Mouse (Mus musculus) thymus, adult 2 months (tissue): ENCODE measurements around the gene Itpr1. TPM values are rescaled to one million over a fixed set of nuclear protein-coding genes. Genes with fewer than 3 reads are reported as not detected.

Experiments used
- DNase-seq: peaks from one replicate; pipeline ENCODE4 v3.0.0; 2021
- H3K27ac ChIP-seq: fragments of 200-500 bp; 2 replicates; pipeline ENCODE4 v1.5.1; 2012; ENCODE audit warnings: low read length, control low read depth; ENCODE audit not compliant: control insufficient read depth, insufficient read depth
- H3K27me3 ChIP-seq: fragments of 200-500 bp; 2 replicates; pipeline ENCODE4 v1.6.1; 2012; ENCODE audit warnings: mild to moderate bottlenecking, low read length, moderate library complexity, mixed read lengths; ENCODE audit not compliant: control insufficient read depth, insufficient read depth
- H3K36me3 ChIP-seq: fragments of 200-500 bp; 2 replicates; pipeline ENCODE4 v1.6.1; 2012; ENCODE audit warnings: mild to moderate bottlenecking, low read length, moderate library complexity; ENCODE audit not compliant: control insufficient read depth, insufficient read depth
- H3K4me1 ChIP-seq: fragments of 200-500 bp; replicated peaks from 2 replicates; pipeline ENCODE4 v1.6.1; 2012; ENCODE audit warnings: low read length; ENCODE audit not compliant: control insufficient read depth, insufficient read depth
- H3K4me3 ChIP-seq: fragments of 200-500 bp; 2 replicates; pipeline ENCODE4 v1.5.1; 2012; ENCODE audit warnings: mild to moderate bottlenecking, low read length, control low read depth, moderate library complexity; ENCODE audit not compliant: control insufficient read depth, insufficient read depth
- CTCF ChIP-seq: fragments of 200-500 bp; IDR thresholded peaks from 2 replicates; pipeline ENCODE4 v1.5.1; 2012; ENCODE audit warnings: mild to moderate bottlenecking, control low read depth, low read length, moderate library complexity, borderline replicate concordance; ENCODE audit not compliant: control insufficient read depth, poor library complexity, insufficient read depth; ENCODE audit errors: extremely low read depth
- POLR2A ChIP-seq: fragments of 200-500 bp; IDR thresholded peaks from 2 replicates; pipeline ENCODE4 v1.6.1; 2012; ENCODE audit warnings: mild to moderate bottlenecking, low read length, control low read depth, moderate library complexity; ENCODE audit not compliant: control insufficient read depth, poor library complexity, insufficient read depth; ENCODE audit errors: extremely low read depth
- WGBS: fragments of 180-500 bp; shearing (Covaris S2); methylation state at CpG from one replicate; pipeline ENCODE4 v1.1.7; 2018; 5-methylcytosine and 5-hydroxymethylcytosine counted together
- polyA plus RNA-seq: library from polyadenylated mRNA; depleted of rRNA; stranded (reverse); fragments of >200 nt; gene quantifications from 2 replicates; pipeline ENCODE4 v1.2.3, GENCODE M21; 2012

Itpr1 gene
- polyA plus RNA-seq, 1 experiment = 28.8 TPM

DNA sequence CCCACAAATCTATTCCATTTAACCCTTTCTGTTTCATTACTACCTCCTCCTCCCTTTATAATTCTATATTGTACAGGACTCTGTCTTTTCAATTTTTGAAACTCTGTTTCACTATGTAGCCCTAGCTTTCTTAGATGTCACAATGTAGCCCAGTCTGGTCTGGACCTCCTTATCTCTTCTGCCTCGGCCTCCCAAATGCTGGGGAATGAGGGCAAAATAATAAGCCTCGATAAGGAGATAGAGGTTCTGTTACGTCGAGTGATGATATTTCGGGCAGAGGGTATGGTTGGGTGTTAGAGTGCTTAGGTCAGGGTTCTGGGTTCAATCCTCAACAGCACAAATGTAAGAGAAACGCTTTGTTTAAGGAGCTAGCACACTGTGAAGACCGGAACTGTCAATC lies 16.2 kb upstream of the Itpr1 start:
- Histone ChIP-seq H3K27ac (no peak overlapping the region), H3K4me1 (no peaks in the 10 kb centered on the region), H3K36me3 (no peaks in the 10 kb centered on the region), H3K4me3 (no peak overlapping the region), H3K27me3 (no peaks in the 10 kb centered on the region)
- no peak for TF ChIP-seq POLR2A
- no peak for TF ChIP-seq CTCF
- DNase-seq = no peak
- 68% methylated on average over 7 of the region's 7 CpGs for WGBS

DNA sequence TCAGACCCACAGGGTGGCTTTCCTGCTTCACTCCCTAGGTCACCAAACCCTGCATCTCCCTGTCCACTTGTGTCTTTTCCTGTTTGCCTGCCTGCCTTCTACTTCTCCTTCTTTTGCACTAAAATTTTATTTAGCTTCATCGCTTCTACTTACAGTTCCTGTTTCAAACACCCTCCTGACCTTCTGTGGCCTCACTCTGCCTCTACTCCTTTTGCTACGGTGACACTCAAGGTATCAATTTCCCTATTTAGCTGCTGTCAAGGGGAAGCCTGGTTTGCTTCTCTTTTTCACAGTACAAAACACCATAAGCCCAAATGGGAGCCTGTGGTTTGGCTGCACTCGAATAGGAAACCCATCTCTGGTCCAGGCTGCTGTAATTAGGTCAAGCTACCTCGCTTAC lies 15.8 kb upstream of the Itpr1 start:
- no peaks in the 10 kb centered on the region for H3K36me3 ChIP-seq
- no peaks in the 10 kb centered on the region for H3K4me1 ChIP-seq
- no peak overlapping the region for H3K27ac ChIP-seq
- no peak for TF ChIP-seq POLR2A
- TF ChIP-seq CTCF = no peak
- 41% methylated on average over 4 of the region's 4 CpGs for WGBS
- no peaks in the 10 kb centered on the region for H3K27me3 ChIP-seq
- no peak for DNase-seq
- no peak overlapping the region for H3K4me3 ChIP-seq

DNA sequence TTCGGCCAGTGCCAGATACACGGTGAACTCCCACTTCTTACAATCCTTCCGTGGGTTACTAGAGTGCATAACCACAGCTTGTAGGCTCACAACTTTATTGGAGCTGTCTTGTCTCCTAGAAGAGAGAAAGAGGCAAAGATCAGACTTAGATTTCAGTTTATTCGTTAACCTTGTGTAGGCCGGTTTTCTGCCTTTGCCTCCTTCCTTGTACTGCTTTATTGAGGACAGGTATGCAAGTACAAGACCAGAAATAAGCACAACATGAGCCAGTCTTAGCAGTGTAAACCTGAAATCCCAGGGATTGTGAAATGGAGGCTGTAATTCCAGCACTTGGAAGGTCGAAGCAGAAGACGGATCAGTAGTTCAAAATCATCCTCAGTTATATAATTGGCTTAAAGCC lies 14.6 kb upstream of the Itpr1 start:
- no peak overlapping the region for H3K4me3 ChIP-seq
- H3K4me1 ChIP-seq = no peaks in the 10 kb centered on the region; the same call in 1 of the 2 replicates
- no peaks in the 10 kb centered on the region for H3K27me3 ChIP-seq
- 92% methylated on average over 7 of the region's 7 CpGs for WGBS
- no peak for DNase-seq
- TF ChIP-seq POLR2A = no peak
- H3K27ac ChIP-seq = no peak overlapping the region
- no peaks in the 10 kb centered on the region for H3K36me3 ChIP-seq

DNA sequence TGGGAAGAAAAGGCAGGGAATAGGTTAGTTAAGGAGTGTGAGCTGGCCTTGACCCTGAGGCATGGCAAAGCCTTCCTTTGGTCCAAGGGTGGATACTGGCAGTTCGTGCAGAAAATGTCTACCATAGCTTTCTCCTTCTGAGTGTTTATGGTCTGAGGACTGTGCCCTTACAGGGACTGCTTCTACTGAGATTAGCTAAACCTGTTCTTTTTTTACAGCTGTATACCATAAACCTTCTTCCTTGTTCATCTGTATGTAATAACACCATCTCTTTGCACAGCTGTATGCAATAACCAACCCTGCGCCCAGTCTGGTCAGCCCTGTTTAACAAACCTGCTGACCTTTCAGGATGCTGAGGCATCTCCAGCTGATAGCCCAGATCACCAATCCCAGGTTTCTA lies 8.6 kb upstream of the Itpr1 start:
- no peak overlapping the region for H3K27ac ChIP-seq
- 100% methylated on average over 2 of the region's 2 CpGs for WGBS
- DNase-seq = no peak
- TF ChIP-seq POLR2A = no peak
- no peak for TF ChIP-seq CTCF
- H3K36me3 ChIP-seq = no peaks in the 10 kb centered on the region
- H3K4me3 ChIP-seq = no peak overlapping the region
- H3K4me1 ChIP-seq = peaks cover 10% of the 10 kb centered on the region
- no peaks in the 10 kb centered on the region for H3K27me3 ChIP-seq

DNA sequence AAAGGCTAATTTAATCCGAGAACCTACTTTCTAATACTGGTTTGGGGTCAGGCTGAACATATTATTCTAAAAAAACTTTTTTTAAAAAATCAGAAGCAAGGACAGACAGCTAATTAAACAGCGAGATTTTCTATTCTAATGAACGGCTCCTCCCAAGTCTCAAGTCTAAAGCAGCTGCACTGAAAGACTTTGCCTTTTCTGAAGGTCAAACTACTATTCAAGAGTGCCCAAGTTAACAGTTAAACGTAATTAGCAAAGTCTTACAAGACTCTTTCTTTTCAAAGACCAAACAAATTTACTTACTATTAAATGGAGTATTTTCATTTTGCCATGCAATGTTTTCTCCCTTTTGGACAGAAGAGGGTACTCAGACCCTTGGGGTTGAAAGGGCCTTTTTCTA lies 6.8 kb upstream of the Itpr1 start:
- no peak for DNase-seq
- H3K4me1 ChIP-seq = peaks cover 20% of the 10 kb centered on the region
- TF ChIP-seq CTCF (no peak), POLR2A (no peak)
- 96% methylated on average over 4 of the region's 4 CpGs for WGBS
- H3K4me3 ChIP-seq = no peak overlapping the region
- H3K36me3 ChIP-seq = no peaks in the 10 kb centered on the region
- H3K27me3 ChIP-seq = no peaks in the 10 kb centered on the region
- no peak overlapping the region; the same call in 1 of the 2 replicates for H3K27ac ChIP-seq

DNA sequence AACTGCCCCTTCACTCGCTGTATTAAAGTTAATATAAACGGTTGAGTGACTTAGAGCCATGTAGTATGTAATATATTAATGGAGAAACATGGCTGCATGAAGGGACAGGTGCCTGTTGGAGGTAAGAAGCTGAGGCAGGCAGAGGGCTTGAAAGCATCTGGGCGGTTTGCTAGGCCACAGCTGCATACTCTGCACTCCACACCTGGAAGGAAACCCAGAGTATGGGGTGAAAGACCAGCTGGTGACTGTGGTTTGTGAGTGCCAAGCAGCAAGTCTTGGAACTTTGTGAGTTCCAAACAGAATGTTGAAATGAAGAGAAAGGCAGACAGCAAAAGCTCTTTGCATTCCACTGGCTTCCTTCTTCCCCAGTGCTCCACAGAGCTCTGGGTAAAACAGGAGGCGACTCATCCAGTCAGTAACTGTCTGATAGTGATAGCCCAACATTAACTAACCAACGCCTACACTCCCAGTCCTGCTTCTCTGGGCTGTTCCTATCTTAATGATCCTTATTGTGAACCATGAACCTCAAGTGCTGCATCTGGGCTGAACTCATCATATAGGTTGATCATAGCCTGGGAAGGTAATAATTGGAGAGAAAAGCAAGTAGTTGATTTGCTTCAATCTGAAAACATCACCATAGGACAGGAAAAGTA lies 5.9 kb upstream of the Itpr1 start:
- DNase-seq = peak; percentile 77
- H3K27me3 ChIP-seq = no peaks in the 10 kb centered on the region
- peaks cover 24% of the 10 kb centered on the region for H3K4me1 ChIP-seq
- no peaks in the 10 kb centered on the region for H3K36me3 ChIP-seq
- no peak overlapping the region for H3K4me3 ChIP-seq
- peak overlapping the region; percentile 92 for H3K27ac ChIP-seq
- TF ChIP-seq CTCF (no peak), POLR2A (no peak)
- WGBS = 35% methylated on average over 5 of the region's 5 CpGs
